Mouse (Mus musculus): ENCODE measurements at regions not wholly inside any gene's neighbourhood (a gene's known extent, or its start where the extent isn't known, plus 50 kb on each side); places are given as distances from the start of the nearest gene placed in this dataset.

- no peak for TF ChIP-seq POLR2A (IDR thresholded peaks at IDR 0.05; ENCODE audit: control insufficient read depth, extremely low read depth, insufficient read depth, low read length, poor library complexity)
- TF ChIP-seq CTCF (IDR thresholded peaks at IDR 0.05; ENCODE audit: borderline replicate concordance, control insufficient read depth, extremely low read depth, insufficient read depth, low read length, poor library complexity): no peak
These were observed 123.9 kb upstream of the Cops8 start for GRCm38 (mm10) chr1:90478839-90479238.
